Mouse (Mus musculus) frontal cortex, postnatal 25 days (tissue): Measurements from ENCODE around the gene Fbxl17.

ENCODE experiments used
- DNase-seq, 2 experiments: peaks; one replicate each; pipeline ENCODE4 v3.0.0; 2022; ENCODE audit warnings: low spot score in 2 of 2

Fbxl17 gene

GRCm38 (mm10) chr17:63046401-63046800, 453.4 kb downstream of the Fbxl17 start:
- DNase-seq, result no peak

- DNase-seq, result no peak
Measured at GRCm38 (mm10) chr17:63045297-63045696, 454.5 kb downstream of the Fbxl17 start.

DNA sequence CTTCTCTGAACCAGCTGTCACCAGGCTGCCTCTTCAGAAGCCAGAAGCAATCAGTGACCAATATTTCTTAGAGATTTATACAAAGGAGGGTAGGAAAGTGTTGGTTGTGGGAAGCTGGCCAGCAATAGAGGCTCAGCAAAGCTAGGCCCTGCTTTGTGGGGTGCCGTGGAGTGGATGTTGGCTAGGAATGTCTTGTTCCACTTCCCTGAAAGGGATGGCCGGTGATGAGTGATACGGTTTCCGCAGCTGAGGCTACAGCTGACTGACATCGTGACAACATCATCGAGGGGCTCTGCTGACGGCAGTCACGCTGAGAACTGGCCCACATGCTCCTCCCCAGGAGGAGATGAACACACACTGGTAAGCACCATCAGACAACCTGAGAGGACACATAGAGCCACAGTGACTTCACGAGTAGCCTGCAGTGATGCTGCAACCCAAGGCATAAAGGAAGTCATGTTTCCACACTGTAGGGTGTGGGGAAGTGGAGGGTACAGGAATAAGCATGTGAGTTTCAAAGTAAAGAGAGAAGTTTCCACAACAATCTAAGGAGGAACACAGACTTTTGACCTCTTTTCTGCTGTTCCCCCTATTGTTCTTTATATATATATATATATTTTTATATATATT, 456.7 kb downstream of the Fbxl17 start:
- DNase-seq, result no peak

GRCm38 (mm10) chr17:63037562-63037961, 462.3 kb downstream of the Fbxl17 start:
- DNase-seq, result no peak

- DNase-seq, result no peak
Measured at GRCm38 (mm10) chr17:63033141-63033540, 466.7 kb downstream of the Fbxl17 start.

GRCm38 (mm10) chr17:63029105-63029504, 470.7 kb downstream of the Fbxl17 start:
- DNase-seq, result no peak

GRCm38 (mm10) chr17:63025238-63025637, 474.6 kb downstream of the Fbxl17 start:
- peak in 1 of 2 experiments; percentile 23 for DNase-seq

GRCm38 (mm10) chr17:63017605-63018167, 482.1 kb downstream of the Fbxl17 start:
- no peak for DNase-seq

- no peak for DNase-seq
Measured at GRCm38 (mm10) chr17:63012571-63012923, 487.3 kb downstream of the Fbxl17 start.

DNA sequence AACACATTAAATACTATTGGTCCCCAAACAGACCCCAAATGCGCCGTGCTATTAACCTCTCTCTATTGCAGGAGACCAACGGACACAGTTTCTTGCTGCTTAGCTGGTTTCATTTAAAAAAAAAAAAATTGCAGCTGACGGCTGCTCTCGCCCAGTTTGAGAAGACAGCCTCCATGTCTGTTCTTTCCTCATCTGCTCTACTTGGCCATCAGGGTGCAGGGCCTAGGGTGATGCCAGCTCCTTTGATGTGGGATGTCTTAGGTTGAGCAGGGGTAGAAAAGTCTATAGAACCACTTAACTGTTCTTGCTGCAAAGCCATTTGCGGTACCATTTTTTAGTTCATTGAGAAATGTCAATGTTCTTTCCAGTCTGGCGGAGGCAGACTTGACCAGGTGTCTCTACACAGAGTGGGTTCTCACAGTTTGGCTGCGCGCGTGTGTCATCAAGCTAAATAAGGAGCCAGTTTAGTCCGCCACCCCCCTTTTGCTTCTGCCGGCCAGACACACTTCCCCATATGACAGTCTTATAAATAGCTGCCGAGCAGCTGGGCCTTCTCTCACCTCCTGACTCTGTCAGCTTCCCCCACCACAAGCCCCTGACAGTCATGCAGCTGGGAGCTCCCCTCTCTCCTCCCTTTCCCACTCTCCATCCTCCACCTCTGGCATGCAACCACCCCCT, 487.8 kb downstream of the Fbxl17 start:
- peak; percentile 45 to 54 for DNase-seq

- no peak for DNase-seq
Measured at GRCm38 (mm10) chr17:63010830-63011229, 489.0 kb downstream of the Fbxl17 start.

DNA sequence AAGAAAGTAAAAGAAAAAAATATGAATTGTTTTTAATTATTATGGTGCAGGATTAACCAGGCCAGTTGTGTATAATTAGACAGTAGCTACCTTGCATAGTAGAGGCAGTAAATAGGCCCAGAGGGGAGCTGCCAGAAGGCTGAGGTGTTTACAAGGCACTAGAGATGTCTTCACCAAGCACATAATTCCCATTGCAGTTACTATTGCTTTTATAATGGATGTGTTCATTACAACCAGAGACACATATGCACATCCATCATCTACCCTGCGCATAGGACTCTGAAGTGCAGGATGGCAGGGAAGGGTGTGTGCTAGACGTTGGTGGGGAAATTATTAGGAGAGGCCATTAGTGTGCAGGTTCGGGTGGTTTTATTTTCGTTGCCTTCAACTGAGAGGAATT, 491.0 kb downstream of the Fbxl17 start:
- DNase-seq, result no peak

DNA sequence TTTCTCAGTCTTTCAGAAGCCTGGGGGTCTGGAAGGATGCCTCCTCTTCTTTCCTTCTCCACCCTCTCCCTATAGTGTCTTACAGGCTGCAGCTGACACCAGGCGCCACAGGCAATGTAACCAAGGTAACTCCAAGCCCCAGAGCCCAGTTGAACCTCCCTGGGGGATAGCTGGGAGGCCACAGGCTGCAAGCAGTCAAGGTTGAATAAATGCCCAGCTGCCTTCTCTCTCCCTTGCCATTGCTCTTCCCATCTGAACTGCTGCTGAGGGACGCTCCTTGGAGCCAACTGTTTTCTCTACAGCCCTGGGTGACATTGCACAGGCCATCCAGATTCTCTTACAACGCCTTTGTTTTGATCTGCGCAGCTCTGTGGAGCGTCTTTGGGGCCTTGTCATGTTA, 491.5 kb downstream of the Fbxl17 start:
- DNase-seq, result no peak

GRCm38 (mm10) chr17:63007876-63008275, 491.9 kb downstream of the Fbxl17 start:
- DNase-seq, result no peak
